Mouse (Mus musculus) heart, adult 2 months (tissue): ENCODE data around the gene Trub1. TPM values are rescaled to one million over a fixed set of nuclear protein-coding genes. Genes with fewer than 3 reads are reported as not detected.
A peak's percentile ranks its signal among the peaks of the same experiment; 100 is the strongest.

Experiments
- DNase-seq, 2 experiments: peaks; one replicate each; pipeline ENCODE4 v3.0.0; 2021
- H3K27ac ChIP-seq: fragments of 200-600 bp; 2 replicates; pipeline ENCODE4 v1.8.1; 2022
- H3K27me3 ChIP-seq: fragments of 200-500 bp; 2 replicates; pipeline ENCODE4 v1.6.1; 2012; ENCODE audit warnings: mild to moderate bottlenecking, low read length, inconsistent platforms, mixed read lengths; ENCODE audit not compliant: control insufficient read depth, insufficient read depth
- H3K36me3 ChIP-seq: fragments of 200-500 bp; 2 replicates; pipeline ENCODE4 v1.6.1; 2012; ENCODE audit warnings: low read length, inconsistent platforms; ENCODE audit not compliant: control insufficient read depth, insufficient read depth
- H3K4me1 ChIP-seq: fragments of 200-500 bp; 2 replicates; pipeline ENCODE4 v1.6.1; 2011; ENCODE audit warnings: low read length; ENCODE audit not compliant: control insufficient read depth, insufficient read depth
- H3K4me3 ChIP-seq: fragments of 200-600 bp; 2 replicates; pipeline ENCODE4 v1.8.1; 2022
- H3K79me2 ChIP-seq: fragments of 200-500 bp; replicated peaks from 2 replicates; pipeline ENCODE4 v1.6.1; 2012; ENCODE audit warnings: mild to moderate bottlenecking, inconsistent platforms, low read length, moderate library complexity, mixed read lengths; ENCODE audit not compliant: control insufficient read depth, insufficient read depth
- H3K9ac ChIP-seq: fragments of 200-500 bp; 2 replicates; pipeline ENCODE4 v1.6.1; 2012; ENCODE audit warnings: low read depth, mild to moderate bottlenecking, control low read depth, inconsistent platforms, low read length, mixed read lengths
- CTCF ChIP-seq: fragments of 200-600 bp; IDR thresholded peaks from 2 replicates; pipeline ENCODE4 v1.8.1; 2022; ENCODE audit warnings: antibody characterized with exemption, mild to moderate bottlenecking, moderate library complexity
- EP300 ChIP-seq: fragments of 200-500 bp; IDR thresholded peaks from 2 replicates; pipeline ENCODE4 v1.6.1; 2011; ENCODE audit warnings: low read depth, low read length, control low read depth; ENCODE audit not compliant: insufficient read depth
- POLR2A ChIP-seq: fragments of 200-500 bp; IDR thresholded peaks from 2 replicates; pipeline ENCODE4 v1.6.1; 2011; ENCODE audit warnings: mild to moderate bottlenecking, low read depth, low read length, control low read depth; ENCODE audit not compliant: insufficient read depth
- WGBS: fragments of 180-500 bp; shearing (Covaris S2); methylation state at CpG from one replicate; pipeline ENCODE4 v1.1.7; 2018; 5-methylcytosine and 5-hydroxymethylcytosine counted together
- intact Hi-C: fragments of 180-260 bp; cut with DNase I; formaldehyde crosslinking; loops from one replicate; pipeline ENCODE4 v1.15.1; 2025
- polyA plus RNA-seq: library from polyadenylated mRNA; depleted of rRNA; stranded (reverse); fragments of >200 nt; gene quantifications from 2 replicates; pipeline ENCODE4 v1.2.3, GENCODE M21; 2012
- total RNA-seq, 2 experiments: library from RNA; stranded (reverse); gene quantifications; 2 replicates each; pipeline ENCODE4 v1.2.3; 2021

The Trub1 gene
- total and polyA plus RNA-seq, 3 experiments, result 3.0 to 6.4 (median 4.5) TPM

DNA sequence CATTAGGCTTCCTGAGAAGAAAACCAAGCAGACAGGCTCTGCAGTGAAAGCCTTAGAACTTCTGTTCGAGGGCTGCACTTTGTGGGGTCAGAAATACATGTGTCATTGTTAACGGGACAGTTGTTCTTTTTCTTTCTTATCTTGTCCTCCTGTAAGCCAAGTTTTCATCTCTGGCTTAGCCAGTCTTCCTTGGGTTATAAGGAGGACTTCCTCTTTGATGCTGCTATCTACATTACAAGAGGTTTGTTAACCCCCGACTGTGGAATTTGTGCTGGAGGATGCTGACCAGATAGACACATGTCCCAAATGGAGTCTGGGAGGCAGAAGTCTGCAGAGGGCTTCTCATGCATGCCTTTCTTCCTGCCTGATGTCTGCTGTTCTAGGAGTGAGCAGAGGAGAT is 39.5 kb upstream of the Trub1 start:
- 43% methylated on average over 3 of the region's 3 CpGs for WGBS
- intact Hi-C loops, result no loop called here
- H3K4me3 ChIP-seq, result no peak overlapping the region
- DNase-seq, result no peak
- H3K4me1 ChIP-seq, result peaks cover 3% of the 10 kb centered on the region
- no peak for TF ChIP-seq POLR2A
- no peak for TF ChIP-seq EP300
- TF ChIP-seq CTCF, result no peak
- no peaks in the 10 kb centered on the region for H3K79me2 ChIP-seq
- H3K27ac ChIP-seq, result no peak overlapping the region
- H3K36me3 ChIP-seq, result no peaks in the 10 kb centered on the region
- H3K27me3 ChIP-seq, result no peaks in the 10 kb centered on the region
- H3K9ac ChIP-seq, result no peak overlapping the region

GRCm38 (mm10) chr19:57413918-57414317 is 38.8 kb upstream of the Trub1 start:
- Histone ChIP-seq H3K27ac (no peak overlapping the region), H3K79me2 (no peaks in the 10 kb centered on the region), H3K27me3 (no peaks in the 10 kb centered on the region), H3K36me3 (no peaks in the 10 kb centered on the region), H3K4me3 (no peak overlapping the region), H3K9ac (no peak overlapping the region), H3K4me1 (peaks cover 3% of the 10 kb centered on the region)
- no peak for DNase-seq
- 86% methylated on average over 6 of the region's 6 CpGs for WGBS
- intact Hi-C loops, result no loop called here
- TF ChIP-seq POLR2A (no peak), CTCF (peak; percentile 40)

- intact Hi-C loops, result no loop called here
- Histone ChIP-seq H3K27me3 (no peaks in the 10 kb centered on the region), H3K4me3 (no peak overlapping the region), H3K36me3 (no peaks in the 10 kb centered on the region), H3K27ac (no peak overlapping the region), H3K4me1 (peaks cover 3% of the 10 kb centered on the region), H3K79me2 (no peaks in the 10 kb centered on the region), H3K9ac (no peak overlapping the region)
- 91% methylated on average over 8 of the region's 8 CpGs for WGBS
- DNase-seq, result no peak
- TF ChIP-seq EP300 (no peak), POLR2A (no peak), CTCF (no peak)
Observed at GRCm38 (mm10) chr19:57415031-57415807, 37.5 kb upstream of the Trub1 start.

- WGBS, result 29% methylated on average over 17 of the region's 17 CpGs
- H3K4me1 ChIP-seq, result no peaks in the 10 kb centered on the region
- intact Hi-C loops, result no loop called here
- H3K27me3 ChIP-seq, result no peaks in the 10 kb centered on the region
- no peaks in the 10 kb centered on the region for H3K79me2 ChIP-seq
- H3K9ac ChIP-seq, result no peak overlapping the region
- TF ChIP-seq POLR2A (no peak), CTCF (no peak), EP300 (no peak)
- no peaks in the 10 kb centered on the region for H3K36me3 ChIP-seq
- no peak overlapping the region for H3K27ac ChIP-seq
- no peak overlapping the region for H3K4me3 ChIP-seq
- DNase-seq, result no peak
Observed at GRCm38 (mm10) chr19:57417800-57418580, 34.7 kb upstream of the Trub1 start.

DNA sequence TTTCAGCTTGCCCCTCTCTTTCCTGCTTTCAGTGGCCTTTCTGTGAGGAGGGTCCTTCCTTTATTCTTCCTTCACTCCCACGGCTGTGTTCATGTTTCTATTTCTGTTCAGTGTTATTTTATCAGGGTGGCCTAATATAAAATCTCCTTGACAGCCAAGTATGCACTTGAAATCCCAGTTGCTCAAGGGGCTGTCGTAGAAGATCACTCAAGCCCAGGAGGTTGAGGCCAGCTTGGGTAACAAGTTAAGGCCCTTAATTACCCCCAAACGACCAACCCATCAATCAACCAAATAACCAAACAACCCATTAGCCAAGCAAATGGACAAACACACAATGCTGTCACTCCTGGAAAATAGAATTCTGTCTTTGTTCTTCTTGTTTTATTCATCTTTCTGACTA is 29.3 kb upstream of the Trub1 start:
- Histone ChIP-seq H3K27me3 (no peaks in the 10 kb centered on the region), H3K79me2 (no peaks in the 10 kb centered on the region), H3K36me3 (no peaks in the 10 kb centered on the region), H3K4me1 (no peaks in the 10 kb centered on the region), H3K9ac (no peak overlapping the region), H3K4me3 (no peak overlapping the region), H3K27ac (no peak overlapping the region)
- 30% methylated on average over 3 of the region's 3 CpGs for WGBS
- DNase-seq, result no peak
- TF ChIP-seq EP300 (no peak), POLR2A (no peak), CTCF (no peak)
- intact Hi-C loops, result no loop called here

DNA sequence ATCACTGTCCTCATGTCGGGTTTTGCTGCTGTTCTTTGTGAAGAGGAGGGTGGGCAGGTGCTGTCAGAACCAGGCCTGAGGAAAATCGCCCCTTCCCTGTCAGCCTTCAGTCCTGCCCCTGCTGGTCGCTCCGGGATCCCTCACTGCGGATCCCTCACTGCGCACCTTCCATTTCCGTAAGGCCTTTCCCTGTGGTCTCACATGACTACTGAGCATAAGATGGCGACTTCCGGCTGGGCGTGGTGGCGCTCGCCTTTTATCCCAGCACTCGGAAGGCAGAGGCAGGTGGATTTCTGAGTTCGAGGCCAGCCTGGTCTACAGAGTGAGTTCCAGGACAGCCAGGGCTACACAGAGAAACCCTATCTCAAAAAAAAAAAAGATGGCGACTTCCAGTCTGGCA is 27.4 kb upstream of the Trub1 start:
- H3K27ac ChIP-seq, result no peak overlapping the region
- H3K4me3 ChIP-seq, result no peak overlapping the region
- 94% methylated on average over 15 of the region's 15 CpGs for WGBS
- no peaks in the 10 kb centered on the region for H3K79me2 ChIP-seq
- H3K4me1 ChIP-seq, result no peaks in the 10 kb centered on the region
- intact Hi-C loops, result no loop called here
- no peaks in the 10 kb centered on the region for H3K36me3 ChIP-seq
- DNase-seq, result no peak
- no peaks in the 10 kb centered on the region for H3K27me3 ChIP-seq
- H3K9ac ChIP-seq, result no peak overlapping the region
- no peak for TF ChIP-seq CTCF
- no peak for TF ChIP-seq EP300
- no peak for TF ChIP-seq POLR2A
